Mouse (Mus musculus) layer of hippocampus, adult 2 months (tissue): Measurements from ENCODE around the gene Asb16. TPM values are rescaled to one million over a fixed set of nuclear protein-coding genes. Genes with fewer than 3 reads are reported as not detected.

Experiments
- DNase-seq, 2 experiments: peaks; one replicate each; pipeline ENCODE4 v3.0.0; 2022; ENCODE audit warnings: low spot score in 2 of 2
- H3K27ac ChIP-seq: fragments of 200-600 bp; 2 replicates; pipeline ENCODE4 v1.8.1; 2022
- H3K4me3 ChIP-seq: fragments of 200-600 bp; 2 replicates; pipeline ENCODE4 v1.8.1; 2022; ENCODE audit warnings: mild to moderate bottlenecking
- CTCF ChIP-seq: fragments of 200-600 bp; conservative IDR thresholded peaks from 2 replicates; pipeline ENCODE4 v1.8.1; 2022; ENCODE audit warnings: antibody characterized with exemption, mild to moderate bottlenecking, moderate library complexity
- total RNA-seq, 2 experiments: library from RNA; stranded (reverse); gene quantifications; 2 replicates each; pipeline ENCODE4 v1.2.3; 2021

Asb16 gene
- total RNA-seq, 2 experiments from 2014 or later: 2.0 TPM

DNA sequence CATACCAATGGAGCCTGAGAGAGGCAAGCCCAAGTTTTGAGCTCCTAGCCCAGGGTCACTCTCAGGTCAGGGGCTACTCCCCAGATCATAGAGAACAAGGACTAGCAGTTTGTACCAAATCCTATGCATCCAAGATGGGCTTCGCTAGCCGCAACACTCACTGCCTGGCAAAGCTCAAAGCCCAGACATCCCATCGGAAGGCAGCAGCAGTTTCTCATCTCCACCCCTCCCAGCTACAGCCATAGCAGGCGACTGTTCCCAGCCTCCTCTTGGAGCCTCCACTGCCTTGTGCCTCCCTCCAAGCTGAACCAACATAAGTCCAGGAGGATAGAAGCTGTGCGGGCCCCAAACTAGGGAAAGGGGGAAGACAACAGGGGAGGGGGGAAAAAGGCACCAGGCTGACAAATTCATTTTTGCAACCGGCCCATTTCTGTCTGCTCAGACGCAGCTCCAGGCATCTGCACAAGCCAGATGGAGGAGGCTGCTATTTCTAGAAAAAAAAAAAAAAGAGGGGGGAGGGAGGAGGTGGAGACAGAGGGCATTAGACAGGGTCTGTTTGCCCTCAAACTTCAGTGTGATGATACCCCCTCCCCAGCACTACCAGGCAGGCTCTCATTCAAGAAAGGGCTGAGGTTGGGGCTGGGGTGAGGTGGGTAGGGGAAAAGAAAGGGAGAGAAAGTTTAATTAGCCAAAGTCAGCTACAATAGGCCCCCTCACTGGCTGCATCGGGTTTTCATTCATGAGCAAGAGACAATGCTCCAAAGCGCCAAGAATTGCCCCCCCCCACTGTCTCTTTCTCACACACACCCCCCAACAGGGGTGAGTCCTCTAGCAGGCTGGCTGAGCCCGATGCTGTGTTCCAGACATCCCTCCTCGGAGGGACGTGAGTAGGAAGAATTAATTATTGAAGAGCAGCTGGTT, 41.0 kb upstream of the Asb16 start:
- Histone ChIP-seq H3K4me3 (peak overlapping the region; percentile 91), H3K27ac (peak overlapping the region; percentile 79)
- no peak for TF ChIP-seq CTCF
- DNase-seq: peak in 1 of 2 experiments; percentile 61

- peak overlapping the region; percentile 91 for H3K4me3 ChIP-seq
- H3K27ac ChIP-seq: peak overlapping the region; percentile 79
- DNase-seq: no peak
- no peak for TF ChIP-seq CTCF
These were observed 40.4 kb upstream of the Asb16 start for GRCm38 (mm10) chr11:102228191-102228545.

GRCm38 (mm10) chr11:102228646-102229268, 39.8 kb upstream of the Asb16 start:
- DNase-seq: no peak
- peak overlapping the region; percentile 96 for H3K27ac ChIP-seq
- TF ChIP-seq CTCF: no peak
- H3K4me3 ChIP-seq: peak overlapping the region; percentile 91

- H3K27ac ChIP-seq: peak overlapping the region; percentile 96
- peak overlapping the region; percentile 91 for H3K4me3 ChIP-seq
- no peak for DNase-seq
- TF ChIP-seq CTCF: peak; percentile 45
These were observed 39.1 kb upstream of the Asb16 start for GRCm38 (mm10) chr11:102229331-102229953.

GRCm38 (mm10) chr11:102230006-102230741, 38.4 kb upstream of the Asb16 start, which contains the start of gene Hdac5:
TSS of gene Hdac5 (minus strand) at chr11:102230166.
- peak within 1 kb of the TSS; percentile 96 for H3K27ac ChIP-seq
- DNase-seq: peak; percentile 98
- H3K4me3 ChIP-seq: peak within 1 kb of the TSS; percentile 91
- TF ChIP-seq CTCF: no peak

- DNase-seq: no peak
- H3K4me3 ChIP-seq: no peak overlapping the region
- TF ChIP-seq CTCF: no peak
- H3K27ac ChIP-seq: no peak overlapping the region
These were observed 32.5 kb upstream of the Asb16 start for GRCm38 (mm10) chr11:102236022-102236421.

DNA sequence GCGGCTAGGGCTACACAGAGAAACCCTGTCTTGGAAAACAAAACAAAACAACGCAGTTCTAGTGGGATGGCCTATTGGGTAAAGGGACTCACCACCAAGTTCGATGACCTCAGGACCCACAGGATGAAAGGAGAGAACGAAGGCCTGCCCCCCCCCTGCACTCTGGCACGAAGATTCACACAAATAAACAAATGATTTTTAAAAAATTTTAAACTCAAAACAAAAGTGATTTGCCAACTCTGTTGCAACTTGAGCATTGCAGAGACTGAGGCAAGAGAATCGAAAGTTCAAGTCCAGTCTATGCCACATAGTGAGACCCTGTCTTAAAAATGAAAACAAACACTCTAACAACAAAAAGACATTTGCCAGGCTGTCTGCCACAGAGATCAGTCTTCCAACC, 27.9 kb upstream of the Asb16 start:
- no peak for TF ChIP-seq CTCF
- Histone ChIP-seq H3K27ac (no peak overlapping the region), H3K4me3 (no peak overlapping the region)
- DNase-seq: no peak

DNA sequence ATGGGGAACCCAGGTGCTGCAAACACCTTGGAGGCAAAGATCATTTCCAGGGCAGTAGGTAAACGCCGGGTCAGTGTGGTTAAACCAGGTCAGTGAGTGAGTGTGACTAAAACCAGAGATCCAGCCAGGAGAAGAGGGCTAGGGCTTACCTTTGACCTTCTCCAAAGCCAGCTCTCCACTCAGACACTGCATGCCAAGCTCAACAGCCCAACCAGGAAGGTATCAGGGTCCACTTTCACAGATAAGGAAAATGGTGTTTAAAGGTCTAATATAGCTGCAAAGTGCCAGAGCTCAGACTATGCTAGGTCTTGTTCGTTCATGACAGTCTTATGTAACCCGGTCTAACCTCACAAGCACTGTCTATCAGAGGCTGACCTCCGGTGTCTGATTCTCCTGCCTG, 27.3 kb upstream of the Asb16 start:
- no peak for TF ChIP-seq CTCF
- no peak overlapping the region for H3K4me3 ChIP-seq
- no peak overlapping the region for H3K27ac ChIP-seq
- DNase-seq: no peak

- no peak for DNase-seq
- TF ChIP-seq CTCF: peak; percentile 43
- Histone ChIP-seq H3K4me3 (no peak overlapping the region), H3K27ac (no peak overlapping the region)
These were observed 26.7 kb upstream of the Asb16 start for GRCm38 (mm10) chr11:102241874-102242273.

DNA sequence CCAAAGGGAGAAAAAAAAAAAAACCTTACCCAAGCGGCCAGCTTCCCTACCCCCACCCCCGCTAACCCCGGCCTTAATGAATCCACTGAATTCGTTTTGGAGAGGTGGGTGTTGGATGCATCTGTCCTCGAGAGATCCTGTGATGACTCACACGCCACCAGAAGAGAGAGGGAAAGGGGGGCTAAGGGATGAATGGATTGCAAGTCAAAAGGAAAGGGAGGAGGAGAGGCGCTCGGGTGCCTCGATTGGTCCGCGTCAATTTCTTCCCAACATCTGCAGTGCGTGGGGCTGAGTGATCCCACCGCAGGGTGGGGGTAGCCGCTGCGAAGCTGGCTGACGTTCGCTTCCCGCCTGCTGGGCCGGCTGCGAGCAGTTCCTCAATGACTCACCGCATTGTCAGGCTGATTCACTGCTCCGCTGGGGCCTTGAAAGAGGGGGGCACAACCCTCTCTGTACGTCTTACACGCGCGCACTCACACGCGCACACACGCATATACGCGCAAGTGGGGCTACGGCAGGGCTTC, 23.6 kb upstream of the Asb16 start:
- peak; percentile 71 to 87 for DNase-seq
- TF ChIP-seq CTCF: no peak
- Histone ChIP-seq H3K4me3 (peak overlapping the region; percentile 52), H3K27ac (peak overlapping the region; percentile 61; the same call in 1 of the 2 replicates)

DNA sequence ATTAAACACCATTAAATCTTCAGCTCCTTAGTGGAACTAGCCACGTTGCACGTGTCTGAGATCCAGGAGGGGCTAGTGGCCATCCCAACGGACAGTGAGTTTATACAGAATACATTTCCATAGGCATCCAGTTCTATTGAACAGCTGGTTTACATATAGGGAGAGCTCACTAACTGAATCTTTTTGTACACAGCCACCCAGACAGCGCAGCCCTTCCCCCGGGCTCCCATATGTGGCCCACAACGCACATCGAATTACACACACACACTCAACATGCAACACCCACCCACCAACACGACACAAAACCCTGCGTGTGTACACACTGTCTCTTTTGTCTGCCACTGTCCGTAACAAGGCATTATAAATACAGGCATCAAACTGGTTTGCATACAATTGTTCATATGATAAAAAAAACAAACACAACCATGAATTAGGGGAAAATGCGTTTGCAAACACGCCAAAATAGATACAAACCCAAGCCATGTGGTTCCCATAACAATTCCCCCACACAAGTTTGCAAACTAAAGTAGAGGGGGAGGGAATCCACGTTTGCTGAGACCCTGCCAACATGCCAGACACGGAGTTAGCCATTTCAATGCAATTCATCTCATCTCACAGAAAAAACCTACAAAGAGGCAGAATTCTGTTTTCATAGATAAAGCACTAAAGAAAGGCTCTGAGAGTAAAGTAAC, 22.8 kb upstream of the Asb16 start:
- Histone ChIP-seq H3K27ac (peak overlapping the region; percentile 61; the same call in 1 of the 2 replicates), H3K4me3 (peak overlapping the region; percentile 52)
- DNase-seq: no peak
- no peak for TF ChIP-seq CTCF

- H3K4me3 ChIP-seq: no peak overlapping the region
- no peak overlapping the region for H3K27ac ChIP-seq
- no peak for TF ChIP-seq CTCF
- DNase-seq: no peak
These were observed 22.3 kb upstream of the Asb16 start for GRCm38 (mm10) chr11:102246273-102246635.
